Mouse (Mus musculus) left cerebral cortex, adult 8-10 months (tissue): ENCODE results near the gene Agap1. TPM values are rescaled to one million over a fixed set of nuclear protein-coding genes. Genes with fewer than 3 reads are reported as not detected.

Experiments used
- DNase-seq, 2 experiments: peaks; one replicate each; pipeline ENCODE4 v3.0.0; 2022; ENCODE audit warnings: low spot score in 2 of 2
- total RNA-seq, 4 experiments: library from RNA; stranded (reverse); gene quantifications; 2 replicates each; pipeline ENCODE4 v1.2.4; 2022

Gene Agap1
- total RNA-seq, 4 experiments from 2014 or later, result 269 to 335 (median 295) TPM

DNA sequence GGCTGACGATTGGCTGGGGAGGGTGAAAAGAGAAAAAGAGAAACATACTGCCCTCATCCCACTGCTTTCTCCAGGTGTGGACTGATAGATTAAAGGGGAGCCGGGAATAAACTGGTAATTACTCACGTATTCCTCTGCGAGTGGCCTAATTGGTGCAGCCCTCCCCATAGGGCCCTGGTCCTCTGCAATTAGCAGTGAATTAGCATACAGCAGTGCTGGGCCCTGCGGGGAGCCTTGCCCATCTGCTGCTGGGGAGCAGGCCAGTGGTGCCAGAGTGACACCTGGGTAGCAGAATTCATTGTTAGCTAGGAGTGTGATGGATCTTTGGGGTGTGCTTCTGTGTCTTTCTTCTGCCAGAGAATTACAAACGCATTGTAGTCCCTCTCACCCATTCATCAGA lies 87.9 kb downstream of the Agap1 start:
- no peak for DNase-seq

DNA sequence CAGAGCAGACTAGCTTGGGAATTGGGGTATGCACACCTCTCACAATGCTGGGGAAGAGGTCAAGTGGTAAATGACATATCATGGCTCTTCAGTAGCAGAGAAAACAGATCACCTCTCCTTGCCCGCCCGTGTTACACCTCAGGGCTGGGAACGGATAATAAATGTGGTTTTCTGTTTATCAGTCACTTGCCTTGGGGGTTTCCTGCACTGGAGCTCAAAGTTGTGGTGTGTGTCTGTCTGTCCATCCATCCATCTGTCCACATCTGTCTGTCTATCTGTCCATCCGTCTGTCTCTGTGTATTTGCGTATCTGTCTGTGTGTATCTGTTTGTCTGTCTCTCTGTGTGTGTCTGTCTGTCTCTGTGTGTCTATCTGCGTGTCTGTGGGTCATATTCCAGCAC lies 88.7 kb downstream of the Agap1 start:
- DNase-seq, result no peak

GRCm38 (mm10) chr1:89544094-89544493 lies 89.5 kb downstream of the Agap1 start:
- no peak for DNase-seq

DNA sequence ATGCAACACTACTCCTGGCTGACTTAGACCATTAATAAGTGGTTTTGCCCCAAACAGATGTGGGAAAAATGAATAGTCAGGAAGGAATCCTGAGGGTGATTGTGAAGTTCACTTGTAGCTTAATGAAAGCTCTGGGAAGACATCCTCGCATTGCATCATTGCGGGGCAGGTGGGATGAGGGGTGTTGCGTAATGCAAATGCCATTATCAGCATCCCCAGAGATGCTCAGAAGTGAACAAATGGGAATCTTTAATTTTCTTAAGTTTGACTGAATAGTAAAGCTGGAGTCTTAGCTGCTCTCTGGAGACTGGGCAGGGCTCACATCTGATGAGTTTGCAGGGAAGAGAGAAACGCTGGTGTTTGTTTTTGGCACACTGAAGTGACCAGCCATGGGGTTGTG lies 90.5 kb downstream of the Agap1 start:
- no peak for DNase-seq

DNA sequence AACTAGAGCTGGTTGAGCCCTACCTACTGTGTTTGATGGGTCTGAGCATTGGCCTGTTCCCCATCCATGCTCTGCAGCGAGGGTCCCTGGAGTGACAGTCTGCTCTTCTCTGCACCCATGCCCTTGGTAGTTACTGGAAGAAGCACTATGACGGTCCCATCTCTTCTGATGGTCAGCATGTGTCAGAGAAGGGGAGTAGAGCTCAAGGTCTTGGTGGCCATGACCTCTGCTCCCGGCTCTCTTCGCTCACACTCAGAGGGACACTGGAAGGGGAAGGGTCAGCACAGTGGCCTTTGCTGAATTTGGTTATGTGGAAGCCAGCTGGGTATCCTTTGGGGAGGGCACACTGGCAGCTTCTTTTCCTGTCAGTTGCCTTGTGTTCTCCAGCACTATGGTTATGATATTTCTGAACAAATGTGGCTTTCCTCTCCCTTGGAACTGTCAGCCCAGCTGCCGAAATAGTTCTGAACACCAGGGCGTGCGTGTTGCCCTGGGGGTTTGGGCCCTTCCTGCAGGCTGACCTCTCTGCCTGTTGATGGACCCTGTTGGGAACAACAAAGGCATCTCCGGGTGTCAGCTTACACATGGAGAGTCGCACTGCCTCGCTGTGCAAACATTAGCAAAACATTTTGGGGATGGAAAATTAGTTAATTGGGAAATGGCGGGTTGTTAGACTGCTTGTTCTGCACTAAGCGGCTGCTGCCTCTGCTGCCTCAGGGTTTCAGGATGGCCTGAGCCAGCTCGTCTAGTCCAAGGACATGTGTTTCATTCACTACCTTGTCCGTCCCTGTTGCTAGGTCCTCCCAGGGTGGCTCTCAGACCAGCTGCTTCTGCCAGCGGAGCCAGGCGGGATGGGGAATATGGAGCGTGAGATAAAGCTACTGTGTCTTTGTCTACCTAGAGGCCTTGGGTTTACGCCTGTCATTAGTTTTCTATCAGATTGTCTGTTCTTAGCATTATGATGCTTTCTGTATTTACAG lies 93.2 kb downstream of the Agap1 start:
- DNase-seq, result no peak

DNA sequence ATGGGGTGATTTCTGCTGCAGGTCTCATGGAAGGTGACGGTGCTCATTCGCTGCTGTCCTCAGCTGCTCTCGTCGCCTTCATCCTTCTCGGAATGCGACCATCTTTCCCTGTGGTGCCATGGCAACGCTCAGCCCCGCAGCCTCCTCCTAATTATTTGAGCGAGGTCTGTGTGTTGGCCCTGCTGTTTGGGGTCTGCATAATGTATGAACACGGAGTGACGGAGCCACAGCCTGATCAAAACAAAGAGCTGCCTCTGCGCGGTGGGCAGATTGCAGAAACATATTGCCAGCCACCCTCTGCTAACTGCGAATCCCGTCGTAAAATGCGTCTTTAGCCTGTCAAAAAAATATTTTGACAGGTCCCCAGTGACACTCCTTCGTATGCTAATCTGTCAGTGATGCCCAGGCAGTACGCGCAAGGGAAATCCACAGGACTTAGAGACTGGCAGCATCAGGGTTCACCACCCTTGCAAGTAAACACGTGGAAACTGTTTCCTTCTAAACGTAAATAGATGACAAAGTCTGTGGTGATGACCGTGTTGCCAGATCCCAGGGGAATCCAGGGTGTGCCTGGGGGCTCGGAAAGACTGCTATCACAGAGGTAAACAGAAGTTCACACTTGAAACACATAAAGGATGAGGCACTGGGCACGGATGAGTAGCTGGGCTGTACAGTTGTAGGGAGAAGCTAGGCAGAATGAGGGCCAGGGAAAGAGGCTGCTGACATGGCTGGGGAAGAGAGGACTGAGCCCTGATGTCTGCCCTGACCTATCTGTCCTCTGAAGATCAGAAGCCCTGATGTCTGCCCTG lies 95.7 kb downstream of the Agap1 start:
- DNase-seq, result no peak

GRCm38 (mm10) chr1:89552470-89552869 lies 97.9 kb downstream of the Agap1 start:
- DNase-seq, result no peak

- DNase-seq, result no peak
Observed at GRCm38 (mm10) chr1:89553791-89554190, 99.2 kb downstream of the Agap1 start.

DNA sequence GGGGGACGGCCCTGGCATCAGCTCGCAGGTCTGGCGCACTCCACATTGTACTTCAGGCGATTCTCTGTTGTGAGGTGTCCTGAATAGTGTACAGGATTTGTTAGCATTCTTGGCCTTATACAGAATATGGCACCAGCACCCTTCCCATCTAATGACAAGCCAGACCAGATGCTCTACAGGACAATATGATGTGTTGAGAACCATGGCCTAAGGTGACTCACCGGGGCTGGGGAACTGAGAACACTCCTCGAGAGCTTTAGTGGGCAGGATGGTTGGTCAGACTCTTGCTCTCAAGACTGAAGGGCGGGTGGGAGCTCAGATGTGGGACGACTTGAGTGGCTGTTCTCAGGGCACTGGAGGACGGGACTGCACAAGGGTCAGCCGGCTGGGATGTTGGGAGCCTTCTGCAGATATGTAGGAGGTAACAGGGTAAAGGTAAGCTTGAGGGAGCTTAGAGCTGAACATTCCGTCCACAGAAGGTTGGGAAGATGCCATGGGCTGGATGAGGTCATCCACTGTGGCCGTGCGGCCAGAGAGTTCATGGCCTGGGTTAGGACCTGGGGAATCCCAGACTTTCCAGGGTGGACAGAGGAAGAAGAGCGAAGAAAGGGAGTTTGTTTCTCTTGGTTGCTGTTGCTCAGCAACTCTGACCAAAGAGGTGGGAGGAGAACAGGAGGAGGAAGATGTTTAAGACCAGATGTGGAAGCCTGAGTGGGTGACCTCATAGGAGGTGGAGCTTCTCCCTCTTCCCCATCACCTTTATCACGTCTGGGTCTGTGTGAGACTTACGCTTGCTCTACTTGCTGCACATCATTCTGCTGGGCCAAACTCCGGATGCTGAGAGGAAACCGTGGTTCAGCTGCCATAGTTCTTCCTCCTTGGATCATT lies 100.6 kb downstream of the Agap1 start:
- no peak for DNase-seq

GRCm38 (mm10) chr1:89556006-89556405 lies 101.4 kb downstream of the Agap1 start:
- no peak for DNase-seq

DNA sequence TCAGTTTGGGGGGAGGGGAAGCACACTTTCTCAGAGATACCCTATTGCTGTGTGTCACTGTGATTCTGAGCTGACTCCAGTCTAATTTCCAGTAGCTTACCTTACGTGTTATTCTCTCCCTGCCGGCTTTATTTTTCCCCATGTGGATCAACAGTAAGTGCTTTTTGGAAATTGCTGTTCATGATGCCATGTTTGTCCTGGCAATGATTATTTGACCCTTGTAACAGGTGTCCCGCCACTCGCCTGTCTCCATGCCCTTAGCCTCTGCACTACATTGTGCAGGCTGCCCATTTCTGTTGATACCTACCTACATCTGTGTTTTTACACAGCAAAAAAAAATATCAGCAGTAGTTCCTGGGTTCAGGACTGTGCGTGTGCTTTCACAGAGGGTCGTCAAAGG lies 102.8 kb downstream of the Agap1 start:
- no peak for DNase-seq

- no peak for DNase-seq
Observed at GRCm38 (mm10) chr1:89558080-89558479, 103.5 kb downstream of the Agap1 start.

DNA sequence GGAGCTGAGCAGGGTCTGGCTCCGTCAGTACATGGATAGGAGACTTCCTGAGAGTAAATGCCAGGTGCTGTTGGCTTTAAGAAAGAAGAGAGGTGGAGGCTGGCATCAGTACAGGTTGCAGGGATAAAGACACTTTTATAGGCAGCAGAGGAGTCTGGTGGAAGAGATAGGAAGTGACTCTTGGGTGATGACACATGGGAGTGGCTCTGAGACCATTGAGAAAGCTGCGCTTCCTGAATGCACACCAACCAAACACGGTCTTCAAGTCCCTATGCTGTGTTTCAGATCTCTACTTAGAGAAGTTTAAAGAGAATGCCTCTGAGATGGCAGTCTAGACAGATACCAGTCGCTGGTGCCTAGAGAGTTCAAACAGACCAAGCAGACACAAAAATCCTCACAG lies 108.8 kb downstream of the Agap1 start:
- DNase-seq, result no peak

GRCm38 (mm10) chr1:89566578-89567488 lies 112.2 kb downstream of the Agap1 start:
- DNase-seq, result no peak

DNA sequence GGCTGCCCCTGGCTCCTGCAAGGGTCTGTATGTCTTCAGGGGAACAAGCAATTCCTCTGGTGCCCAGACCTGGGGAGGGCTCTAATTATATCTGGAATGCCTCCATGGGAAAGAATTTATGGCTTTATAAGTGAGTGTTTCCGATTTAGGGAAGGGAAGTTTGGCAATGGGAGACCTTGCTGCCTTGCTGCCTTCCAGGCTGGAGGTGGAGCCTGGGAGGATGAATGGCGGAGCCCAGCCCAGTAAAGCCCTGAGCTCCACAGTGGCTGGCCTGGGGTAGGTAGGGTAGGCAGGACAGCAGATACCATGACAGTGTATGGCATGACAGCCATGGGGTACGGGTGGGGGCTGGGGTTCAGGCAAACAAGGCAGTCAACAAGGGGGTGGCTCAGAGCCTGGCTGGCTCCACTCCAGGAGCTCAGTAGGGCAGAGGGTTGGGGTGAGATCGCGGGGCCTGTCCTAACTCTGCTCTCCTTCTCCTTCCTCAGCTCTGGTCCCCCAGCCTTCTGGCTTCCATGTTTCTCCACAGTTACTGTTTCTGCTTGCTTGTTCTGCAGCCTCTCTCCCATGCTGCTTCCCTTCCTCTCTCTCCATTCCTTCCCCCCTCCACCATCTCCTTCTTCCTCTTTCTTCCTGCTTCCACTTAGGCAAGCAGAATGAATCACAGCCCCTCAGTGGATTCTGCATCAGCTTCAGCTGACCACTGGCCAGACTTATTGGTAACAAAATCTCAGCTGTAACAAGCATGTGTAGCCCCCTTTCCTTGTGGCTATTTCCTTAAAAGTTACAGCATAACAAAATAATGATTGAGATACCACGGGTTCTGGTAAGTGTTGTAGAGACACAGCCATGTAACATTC lies 114.2 kb downstream of the Agap1 start:
- no peak for DNase-seq

DNA sequence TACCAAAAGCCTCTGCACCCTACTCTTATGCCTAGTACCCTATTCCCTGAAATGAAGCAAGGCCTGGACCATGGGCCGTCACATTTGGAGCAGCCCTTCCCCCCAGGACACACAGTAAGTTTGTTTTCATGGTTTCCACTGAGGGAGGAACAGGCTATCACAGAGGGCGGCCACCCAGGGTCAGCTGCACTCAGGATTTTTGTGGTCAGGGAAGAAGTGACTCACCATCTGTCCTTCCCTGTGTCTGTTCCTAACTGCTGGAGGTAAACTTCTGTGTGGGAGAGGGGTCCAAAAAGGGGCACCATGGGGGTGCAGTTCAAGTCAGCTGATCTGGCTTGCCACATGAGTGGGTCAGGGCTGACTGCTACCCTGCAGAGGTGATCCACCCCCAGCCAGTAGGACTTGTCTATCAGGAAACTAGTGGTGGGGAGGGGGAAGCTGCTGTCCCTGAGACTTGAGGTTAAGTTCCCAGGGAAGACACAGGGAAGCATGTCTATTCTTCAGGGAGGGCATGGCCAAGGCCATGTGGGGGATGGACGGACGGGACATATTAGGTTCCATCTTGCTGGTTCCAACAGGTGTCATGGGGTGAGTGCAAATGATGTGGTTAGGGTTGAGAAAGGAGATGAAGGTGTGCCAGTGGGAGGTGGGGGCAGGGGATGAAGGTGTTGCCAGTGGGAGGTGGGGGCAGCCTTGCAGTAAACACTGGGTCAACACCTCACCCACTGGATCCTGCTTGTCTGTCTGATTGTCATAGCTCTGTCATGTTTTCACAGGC lies 116.1 kb downstream of the Agap1 start:
- DNase-seq, result no peak

DNA sequence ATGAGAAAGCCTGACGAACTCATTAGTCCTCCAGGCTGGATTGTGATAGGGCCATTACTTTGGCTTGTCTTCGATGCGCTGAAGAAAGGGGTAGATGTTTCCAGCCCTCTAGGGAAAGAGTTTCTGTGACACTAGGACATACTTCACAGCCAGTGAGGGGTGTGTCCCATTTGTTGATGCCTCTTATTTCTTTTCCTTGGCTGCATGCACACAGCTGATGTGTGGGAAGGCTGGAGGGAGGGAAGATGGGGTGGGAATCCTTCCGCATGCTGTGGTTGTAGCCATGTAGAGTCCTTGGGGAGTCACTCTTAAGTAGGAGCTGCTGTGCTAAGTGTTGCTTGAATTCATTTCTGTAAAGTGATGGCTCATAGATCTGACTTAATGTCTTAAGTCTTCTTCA lies 118.9 kb downstream of the Agap1 start:
- no peak for DNase-seq
